Mouse (Mus musculus) limb, embryonic 15.5 days (tissue): ENCODE measurements around the gene Tmem50a. TPM values are rescaled to one million over a fixed set of nuclear protein-coding genes. Genes with fewer than 3 reads are reported as not detected.

Source experiments
- ATAC-seq: fragments of 200-750 bp; cut with Nextera tagmentation; 2 replicates; pipeline ENCODE4 v1.8.0; 2017; ENCODE audit warnings: low read depth, moderate TSS enrichment; ENCODE audit not compliant: insufficient number of reproducible peaks, low FRiP score, low TSS enrichment
- H3K27ac ChIP-seq: fragments of 300-500 bp; sonication (generic); 2 replicates; pipeline ENCODE4 v1.5.1; 2015; ENCODE audit warnings: moderate library complexity, mild to moderate bottlenecking, inconsistent platforms
- H3K27me3 ChIP-seq: fragments of 300-500 bp; sonication (generic); 2 replicates; pipeline ENCODE4 v1.6.1; 2015; ENCODE audit warnings: inconsistent platforms
- H3K36me3 ChIP-seq: fragments of 300-500 bp; sonication (generic); 2 replicates; pipeline ENCODE4 v1.6.1; 2015; ENCODE audit warnings: inconsistent platforms
- H3K4me1 ChIP-seq: fragments of 300-500 bp; sonication (generic); 2 replicates; pipeline ENCODE4 v1.6.1; 2015; ENCODE audit warnings: inconsistent platforms
- H3K4me2 ChIP-seq: fragments of 300-500 bp; sonication (generic); 2 replicates; pipeline ENCODE4 v1.6.1; 2015; ENCODE audit warnings: mild to moderate bottlenecking, inconsistent platforms
- H3K4me3 ChIP-seq: fragments of 300-500 bp; sonication (generic); 2 replicates; pipeline ENCODE4 v1.5.1; 2015; ENCODE audit warnings: mild to moderate bottlenecking, inconsistent platforms
- H3K9ac ChIP-seq: fragments of 300-500 bp; sonication (generic); 2 replicates; pipeline ENCODE4 v1.6.1; 2015; ENCODE audit warnings: inconsistent platforms
- H3K9me3 ChIP-seq: fragments of 300-500 bp; sonication (generic); 2 replicates; pipeline ENCODE4 v1.6.1; 2016; ENCODE audit warnings: inconsistent platforms
- WGBS: fragments of 180-500 bp; shearing (Covaris S2); methylation state at CpG from one replicate; pipeline ENCODE4 v1.1.7; 2015; 5-methylcytosine and 5-hydroxymethylcytosine counted together
- polyA plus RNA-seq: library from polyadenylated mRNA; unstranded; fragments of >200 nt; fragmentation: Nextera tagmentation; extraction: Ambion mirVana; gene quantifications from 2 replicates; pipeline ENCODE4 v1.2.1, GENCODE M21; 2015

Tmem50a gene
- polyA plus RNA-seq, 1 experiment from 2014 or later = 193 TPM

DNA sequence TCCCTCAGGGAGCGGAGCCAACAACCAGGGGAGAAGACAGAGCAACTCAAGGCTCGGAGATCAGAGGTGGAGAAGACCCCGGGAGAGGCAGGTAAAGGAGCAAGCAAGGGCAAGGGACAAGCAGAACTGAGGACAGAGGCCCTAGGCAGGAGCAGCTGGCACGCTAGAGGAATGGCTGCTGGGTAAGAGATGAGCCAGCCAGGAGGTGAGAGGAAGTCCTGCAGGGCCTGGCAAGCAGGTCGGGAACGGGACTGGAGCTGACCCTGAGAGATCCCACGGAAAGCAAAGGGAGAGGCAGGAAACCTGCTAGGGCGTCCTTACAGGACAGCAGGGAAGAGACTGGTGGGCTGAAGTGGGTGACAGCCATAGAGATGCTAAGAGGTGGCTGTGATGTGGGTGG lies 13.7 kb downstream of the Tmem50a start:
- Histone ChIP-seq H3K4me3 (no peak overlapping the region), H3K36me3 (peaks cover 98% of the 10 kb centered on the region)

DNA sequence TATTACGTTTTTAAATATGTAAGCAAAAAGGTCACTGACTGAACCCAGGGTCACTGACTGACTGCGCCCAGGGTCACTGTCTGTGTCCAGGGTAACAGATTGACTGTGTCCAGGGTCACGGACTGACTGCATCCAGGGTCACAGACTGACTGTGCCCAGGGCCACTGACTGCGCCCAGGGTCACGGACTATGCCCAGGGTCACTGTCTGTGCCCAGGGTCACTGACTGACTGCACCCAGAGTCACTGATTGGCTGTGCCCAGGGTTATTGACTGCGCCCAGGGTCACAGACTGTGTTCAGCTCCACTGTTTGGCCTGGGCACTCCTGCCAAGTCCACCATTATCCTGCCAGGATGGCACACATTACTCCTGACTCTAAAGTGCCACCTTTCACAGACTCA lies 17.6 kb downstream of the Tmem50a start:
- Histone ChIP-seq H3K36me3 (peaks cover 69% of the 10 kb centered on the region), H3K9ac (no peak overlapping the region), H3K27me3 (no peaks in the 10 kb centered on the region), H3K27ac (no peak overlapping the region), H3K4me2 (no peak overlapping the region), H3K4me1 (no peaks in the 10 kb centered on the region), H3K4me3 (no peak overlapping the region), H3K9me3 (no peaks in the 10 kb centered on the region)
- ATAC-seq = no peak
- WGBS = 92% methylated on average over 6 of the region's 6 CpGs

More for the DNA sequence above, 13.7 kb downstream of the Tmem50a start:
- ATAC-seq = no peak
- no peak overlapping the region for H3K4me2 ChIP-seq
- no peak overlapping the region for H3K27ac ChIP-seq
- no peak overlapping the region for H3K9ac ChIP-seq
- H3K4me1 ChIP-seq = no peaks in the 10 kb centered on the region
- H3K9me3 ChIP-seq = no peaks in the 10 kb centered on the region
- H3K27me3 ChIP-seq = no peaks in the 10 kb centered on the region
- WGBS = 92% methylated on average over 8 of the region's 8 CpGs

DNA sequence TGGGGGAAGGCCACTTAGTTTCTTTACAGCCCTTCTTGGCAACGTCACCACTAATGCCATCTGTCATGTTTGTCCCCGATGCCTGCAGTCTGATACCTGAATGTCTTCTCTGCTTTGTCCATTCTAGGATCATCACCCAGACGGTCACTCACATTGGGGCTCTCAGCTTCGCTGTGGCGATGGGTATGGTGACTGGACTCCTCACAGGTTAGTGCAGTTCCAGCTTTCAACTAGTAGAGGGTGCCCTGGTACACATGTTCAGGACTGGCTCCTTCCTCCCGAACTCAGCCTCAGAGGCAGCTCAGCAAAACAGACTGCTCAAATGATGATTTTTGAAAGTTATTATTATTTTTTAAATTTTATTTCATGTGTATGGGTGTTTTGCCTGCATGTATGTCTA lies 22.7 kb downstream of the Tmem50a start:
- WGBS = 77% methylated on average over 6 of the region's 6 CpGs
- H3K27me3 ChIP-seq = no peaks in the 10 kb centered on the region
- ATAC-seq = no peak

DNA sequence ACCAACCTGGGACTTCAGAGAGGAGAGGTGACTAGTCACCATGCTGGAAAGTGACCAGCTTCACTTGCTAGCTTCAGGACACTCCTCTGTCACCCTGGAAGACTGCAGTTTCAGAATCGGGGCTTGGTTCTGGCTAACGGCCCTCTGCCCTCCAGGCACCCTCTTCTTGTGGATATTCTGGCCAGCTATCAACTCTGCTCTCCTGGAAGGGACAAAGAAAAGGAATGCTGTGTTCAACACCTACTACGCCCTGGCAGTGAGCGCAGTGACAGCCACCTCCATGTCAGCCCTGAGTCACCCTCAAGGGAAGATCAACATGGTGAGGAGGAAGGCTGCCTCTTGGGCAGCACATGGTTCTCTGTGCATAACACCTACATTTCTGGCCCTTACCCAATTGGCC lies 30.5 kb downstream of the Tmem50a start:
- WGBS = 86% methylated on average over 4 of the region's 4 CpGs
- no peaks in the 10 kb centered on the region for H3K27me3 ChIP-seq
- H3K9me3 ChIP-seq = no peaks in the 10 kb centered on the region
- peaks cover 6% of the 10 kb centered on the region for H3K4me1 ChIP-seq
- no peak overlapping the region for H3K27ac ChIP-seq
- H3K4me3 ChIP-seq = no peak overlapping the region
- no peak for ATAC-seq
- H3K36me3 ChIP-seq = no peaks in the 10 kb centered on the region
- no peak overlapping the region for H3K9ac ChIP-seq
- H3K4me2 ChIP-seq = no peak overlapping the region

More for the DNA sequence above, 22.7 kb downstream of the Tmem50a start:
- Histone ChIP-seq H3K4me1 (no peaks in the 10 kb centered on the region), H3K4me3 (no peak overlapping the region), H3K27ac (no peak overlapping the region), H3K9me3 (no peaks in the 10 kb centered on the region), H3K9ac (no peak overlapping the region), H3K36me3 (peaks cover 19% of the 10 kb centered on the region), H3K4me2 (no peak overlapping the region)

DNA sequence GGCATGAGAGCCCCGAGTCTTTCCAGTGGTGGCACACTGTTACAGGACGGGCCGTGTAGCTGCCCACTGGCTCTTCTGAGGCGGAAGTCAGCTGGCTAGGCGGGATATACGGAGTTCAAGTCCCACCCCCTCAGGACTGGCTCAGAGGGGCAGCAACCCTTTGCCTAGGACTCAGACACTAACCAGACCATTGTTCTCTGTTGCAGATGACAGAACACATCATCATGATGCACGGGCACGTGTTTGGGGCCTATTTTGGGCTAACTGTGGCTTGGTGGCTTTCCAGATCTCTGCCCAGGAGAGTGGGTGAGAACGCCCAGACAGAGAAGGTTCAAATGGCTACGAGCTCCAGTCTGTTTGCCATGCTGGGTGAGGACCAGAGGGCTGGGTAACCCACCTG lies 31.0 kb downstream of the Tmem50a start:
- WGBS = 84% methylated on average over 10 of the region's 10 CpGs
- H3K4me3 ChIP-seq = no peak overlapping the region

DNA sequence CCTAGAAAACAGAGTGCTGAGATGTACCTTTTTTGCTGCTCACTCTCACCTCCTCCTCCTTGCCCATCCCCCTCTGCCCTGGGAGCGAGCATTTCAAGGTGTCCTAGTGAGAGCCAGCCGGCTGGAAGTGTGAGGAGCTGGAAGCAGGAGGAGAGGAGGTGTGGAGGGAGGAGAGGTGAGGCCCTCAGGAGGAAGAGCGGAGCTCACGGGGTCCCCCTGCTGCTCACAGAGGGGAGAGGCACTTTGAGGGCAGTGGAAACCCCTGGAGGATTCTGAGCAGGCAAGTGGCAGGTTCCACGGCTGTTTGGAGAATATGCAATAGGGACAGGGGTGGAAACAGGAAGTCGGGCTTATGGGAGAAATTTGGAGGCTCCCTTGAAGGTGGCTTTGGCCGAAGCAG lies 31.6 kb downstream of the Tmem50a start:
- Histone ChIP-seq H3K9ac (no peak overlapping the region), H3K36me3 (no peaks in the 10 kb centered on the region), H3K4me1 (peaks cover 11% of the 10 kb centered on the region), H3K4me2 (no peak overlapping the region), H3K27me3 (no peaks in the 10 kb centered on the region), H3K27ac (no peak overlapping the region), H3K9me3 (no peaks in the 10 kb centered on the region), H3K4me3 (no peak overlapping the region)
- 31% methylated on average over 7 of the region's 7 CpGs for WGBS
- no peak for ATAC-seq

More for the DNA sequence above, 31.0 kb downstream of the Tmem50a start:
- Histone ChIP-seq H3K27ac (no peak overlapping the region), H3K9ac (no peak overlapping the region), H3K9me3 (no peaks in the 10 kb centered on the region), H3K4me2 (no peak overlapping the region), H3K36me3 (no peaks in the 10 kb centered on the region), H3K27me3 (no peaks in the 10 kb centered on the region), H3K4me1 (peaks cover 11% of the 10 kb centered on the region)
- no peak for ATAC-seq

DNA sequence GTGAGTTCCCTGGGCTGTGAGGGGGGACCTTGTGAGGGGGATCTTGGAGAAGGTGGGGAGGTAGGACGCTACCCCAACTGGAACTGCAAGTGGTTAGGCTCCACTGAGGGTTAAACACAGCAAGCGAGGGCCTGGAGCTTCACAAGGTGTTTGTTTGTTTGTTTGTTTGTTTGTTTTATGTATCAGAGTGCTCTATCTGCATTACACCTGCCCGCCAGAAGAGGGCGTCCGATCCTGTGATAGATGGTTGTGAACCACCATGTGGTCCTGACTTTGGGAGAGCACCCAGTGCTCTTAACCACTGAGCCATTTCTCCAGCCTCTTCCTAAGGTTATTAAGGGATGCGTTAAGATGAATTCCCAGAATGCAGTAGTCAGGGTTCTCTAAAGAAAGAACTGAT lies 34.8 kb downstream of the Tmem50a start:
- H3K27me3 ChIP-seq = no peaks in the 10 kb centered on the region
- H3K4me2 ChIP-seq = peak overlapping the region; percentile 82
- H3K4me1 ChIP-seq = peaks cover 11% of the 10 kb centered on the region
- H3K36me3 ChIP-seq = no peaks in the 10 kb centered on the region
- no peaks in the 10 kb centered on the region for H3K9me3 ChIP-seq
- 31% methylated on average over 6 of the region's 6 CpGs for WGBS
- H3K27ac ChIP-seq = no peak overlapping the region
- 0 out of 2 replicates have a peak overlapping the region, but pooled peaks have one; percentile 26 for H3K9ac ChIP-seq
- ATAC-seq = no peak
- H3K4me3 ChIP-seq = peak overlapping the region; percentile 37

DNA sequence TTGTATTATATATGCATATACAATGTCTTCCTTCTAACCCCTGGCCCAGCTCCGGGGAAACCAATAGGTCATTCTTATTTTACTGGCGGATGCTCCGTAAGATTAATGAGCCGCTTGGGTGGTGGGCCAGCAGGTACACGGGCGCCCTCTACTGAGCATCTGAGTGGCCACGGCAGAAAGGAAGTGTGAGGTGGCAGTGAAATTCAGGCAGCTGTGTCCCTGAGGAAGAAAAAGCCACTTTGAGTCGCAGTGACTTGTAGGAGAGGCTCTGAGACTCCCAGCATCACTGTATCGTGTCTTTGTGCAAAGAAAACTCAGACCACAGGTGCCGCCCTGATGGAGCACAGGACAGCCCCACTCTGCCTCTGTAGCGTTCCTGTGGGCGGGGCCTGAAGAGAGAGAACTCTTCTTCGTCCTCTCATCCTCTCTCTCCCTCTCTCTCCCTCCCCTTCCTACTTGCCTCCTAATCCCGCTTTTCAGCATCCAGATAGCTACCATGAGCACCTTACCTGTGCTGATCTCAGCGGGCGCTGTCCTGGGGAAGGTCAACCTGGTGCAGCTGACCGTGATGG lies 35.3 kb downstream of the Tmem50a start:
- Histone ChIP-seq H3K27me3 (no peaks in the 10 kb centered on the region), H3K9me3 (no peaks in the 10 kb centered on the region), H3K36me3 (no peaks in the 10 kb centered on the region), H3K4me3 (peak overlapping the region; percentile 37), H3K27ac (no peak overlapping the region), H3K4me2 (peak overlapping the region; percentile 82), H3K9ac (0 out of 2 replicates have a peak overlapping the region, but pooled peaks have one; percentile 26), H3K4me1 (peaks cover 11% of the 10 kb centered on the region)
- WGBS = 4% methylated on average over 17 of the region's 17 CpGs
- ATAC-seq = no peak

DNA sequence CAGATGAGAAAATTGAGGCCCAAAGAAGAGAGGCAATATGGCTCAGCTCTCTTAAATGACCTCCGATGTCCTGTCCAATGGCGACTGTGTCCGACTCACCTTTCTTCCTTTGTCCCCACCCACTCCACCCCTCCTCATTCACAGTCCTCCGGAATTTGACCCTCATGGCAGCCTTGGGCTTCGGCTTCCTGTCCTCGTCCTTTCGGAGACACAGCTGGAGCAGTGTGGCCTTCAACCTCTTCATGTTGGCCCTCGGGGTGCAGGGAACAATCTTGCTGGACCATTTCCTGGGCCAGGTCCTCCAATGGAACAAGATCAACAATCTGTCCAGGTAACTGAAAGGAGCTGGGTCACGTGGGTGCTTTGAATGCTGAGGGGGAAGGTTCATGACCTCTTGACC lies 38.7 kb downstream of the Tmem50a start:
- H3K4me3 ChIP-seq = no peak overlapping the region
- H3K9ac ChIP-seq = no peak overlapping the region
- H3K27ac ChIP-seq = no peak overlapping the region
- peaks cover 11% of the 10 kb centered on the region for H3K4me1 ChIP-seq
- H3K36me3 ChIP-seq = no peaks in the 10 kb centered on the region
- H3K9me3 ChIP-seq = no peaks in the 10 kb centered on the region
- no peaks in the 10 kb centered on the region for H3K27me3 ChIP-seq
- 80% methylated on average over 9 of the region's 9 CpGs for WGBS
- no peak overlapping the region for H3K4me2 ChIP-seq
- no peak for ATAC-seq

DNA sequence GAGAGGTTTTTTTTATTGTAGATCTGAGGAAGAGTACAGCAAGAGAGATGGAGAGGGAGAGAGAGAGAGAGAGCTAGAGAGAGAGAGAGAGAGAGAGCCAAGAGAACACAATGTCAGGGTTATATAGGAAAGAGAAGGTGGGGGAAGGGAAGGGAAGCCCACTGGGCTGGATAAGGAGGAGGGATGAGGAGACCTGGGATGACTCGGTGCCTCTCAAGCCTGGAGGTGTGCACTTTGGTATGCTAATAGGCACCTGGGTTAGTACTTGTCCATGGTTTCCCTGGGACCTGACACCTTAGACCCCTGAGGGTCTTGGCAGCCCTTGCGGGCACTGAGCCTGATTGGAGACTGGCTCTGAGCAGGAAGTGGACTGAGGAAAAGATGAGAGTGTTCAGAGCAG lies 42.9 kb downstream of the Tmem50a start:
- Histone ChIP-seq H3K9me3 (no peaks in the 10 kb centered on the region), H3K27me3 (peaks cover 28% of the 10 kb centered on the region), H3K4me3 (no peak overlapping the region), H3K9ac (no peak overlapping the region), H3K27ac (no peak overlapping the region), H3K4me1 (peaks cover 14% of the 10 kb centered on the region), H3K36me3 (no peaks in the 10 kb centered on the region), H3K4me2 (no peak overlapping the region)
- no peak for ATAC-seq
- WGBS = 33% methylated on average over 2 of the region's 2 CpGs

DNA sequence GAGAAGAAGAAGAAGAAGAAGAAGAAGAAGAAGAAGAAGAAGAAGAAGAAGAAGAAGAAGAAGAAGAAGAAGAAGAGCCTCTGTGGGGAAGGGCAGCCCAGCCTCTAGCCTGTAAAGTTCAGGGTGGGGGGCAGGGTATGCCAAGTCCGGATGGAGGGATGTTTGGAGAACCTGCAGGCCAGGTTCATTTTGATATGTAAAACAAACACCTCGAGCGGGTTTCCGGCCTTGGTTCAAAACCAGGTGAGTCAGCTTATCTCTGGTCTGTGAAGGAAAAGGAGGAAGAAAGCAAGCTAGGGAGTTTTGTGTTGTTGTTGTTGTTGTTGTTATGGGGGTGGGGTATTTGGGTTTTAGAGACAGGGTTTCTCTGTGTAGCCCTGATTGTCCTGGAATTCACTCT lies 43.3 kb downstream of the Tmem50a start:
- no peak for ATAC-seq

DNA sequence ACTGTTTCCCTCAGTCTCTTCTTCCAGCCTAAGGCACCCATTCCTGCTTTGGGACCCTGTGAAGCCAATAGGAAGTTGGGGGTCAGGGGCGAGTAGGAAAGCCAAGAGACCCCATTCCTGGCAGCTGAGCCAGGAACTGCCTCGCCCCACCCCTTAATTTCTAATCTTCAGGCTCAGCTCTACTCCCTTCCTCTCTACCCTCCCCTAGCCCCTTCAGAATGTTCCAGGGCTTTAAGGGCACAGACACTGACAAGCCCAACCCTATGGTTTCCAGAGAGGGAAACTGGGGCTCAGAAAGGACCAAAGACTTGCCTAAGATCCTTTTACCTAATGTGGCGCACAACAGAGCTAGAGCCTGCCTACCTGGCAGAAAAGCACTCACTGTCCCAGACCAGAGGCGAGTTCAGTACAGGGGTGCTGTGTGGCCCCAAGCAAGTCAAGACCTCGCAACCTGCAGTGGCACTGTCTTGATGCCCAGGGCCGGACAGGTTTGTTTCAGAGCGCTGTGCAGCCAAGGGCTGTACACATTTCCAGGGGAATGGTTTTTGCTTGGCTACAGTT lies 44.9 kb downstream of the Tmem50a start:
- Histone ChIP-seq H3K27me3 (peaks cover 28% of the 10 kb centered on the region), H3K4me2 (peak overlapping the region; percentile 31), H3K4me1 (peaks cover 19% of the 10 kb centered on the region), H3K9ac (peak overlapping the region; percentile 17; the same call in 1 of the 2 replicates), H3K9me3 (no peaks in the 10 kb centered on the region), H3K36me3 (no peaks in the 10 kb centered on the region), H3K4me3 (no peak overlapping the region), H3K27ac (no peak overlapping the region)
- no peak for ATAC-seq
- 40% methylated on average over 7 of the region's 7 CpGs for WGBS

More for the DNA sequence above, 43.3 kb downstream of the Tmem50a start:
- Histone ChIP-seq H3K4me3 (no peak overlapping the region), H3K36me3 (no peaks in the 10 kb centered on the region), H3K4me2 (no peak overlapping the region), H3K4me1 (peaks cover 14% of the 10 kb centered on the region), H3K27ac (no peak overlapping the region), H3K9ac (no peak overlapping the region), H3K9me3 (no peaks in the 10 kb centered on the region), H3K27me3 (peaks cover 28% of the 10 kb centered on the region)
- 51% methylated on average over 4 of the region's 4 CpGs for WGBS
